Mouse (Mus musculus) gastrocnemius, postnatal 4 days (tissue): ENCODE measurements around the gene Dpf3. TPM values are rescaled to one million over a fixed set of nuclear protein-coding genes. Genes with fewer than 3 reads are reported as not detected.

Source experiments
- DNase-seq, 2 experiments: peaks; one replicate each; pipeline ENCODE4 v3.0.0; 2021 to 2022; ENCODE audit warnings: low spot score in 2 of 2, mixed read lengths in 2 of 2
- total RNA-seq, 2 experiments: library from RNA; stranded (reverse); gene quantifications; 2 replicates each; pipeline ENCODE4 v1.2.3; 2021

Gene Dpf3
- total RNA-seq, 2 experiments from 2014 or later, result 15.6 to 19.3 TPM

GRCm38 (mm10) chr12:83298358-83298757, 189.2 kb downstream of the Dpf3 start:
- no peak for DNase-seq

- no peak for DNase-seq
Measured at GRCm38 (mm10) chr12:83295031-83295430, 192.5 kb downstream of the Dpf3 start.

- DNase-seq, result no peak
Measured at GRCm38 (mm10) chr12:83291915-83292314, 195.6 kb downstream of the Dpf3 start.

GRCm38 (mm10) chr12:83286496-83287492, 200.7 kb downstream of the Dpf3 start:
- no peak for DNase-seq

GRCm38 (mm10) chr12:83283591-83284320, 203.8 kb downstream of the Dpf3 start:
- DNase-seq, result no peak

- DNase-seq, result peak; percentile 57 to 75
Measured at GRCm38 (mm10) chr12:83277537-83278441, 209.7 kb downstream of the Dpf3 start.

GRCm38 (mm10) chr12:83271215-83271614, 216.3 kb downstream of the Dpf3 start:
- DNase-seq, result no peak

- peak; percentile 45 to 63 for DNase-seq
Measured at GRCm38 (mm10) chr12:83268504-83268922, 219.0 kb downstream of the Dpf3 start.

- no peak for DNase-seq
Measured at GRCm38 (mm10) chr12:83260540-83260939, 227.0 kb downstream of the Dpf3 start.

GRCm38 (mm10) chr12:83254399-83254798, 233.1 kb downstream of the Dpf3 start:
- DNase-seq, result no peak

GRCm38 (mm10) chr12:83249066-83249465, 238.4 kb downstream of the Dpf3 start:
- no peak for DNase-seq

GRCm38 (mm10) chr12:83248636-83249035, 238.9 kb downstream of the Dpf3 start:
- DNase-seq, result no peak

- DNase-seq, result no peak
Measured at GRCm38 (mm10) chr12:83247669-83248068, 239.8 kb downstream of the Dpf3 start.

GRCm38 (mm10) chr12:83241022-83241421, 246.5 kb downstream of the Dpf3 start:
- no peak for DNase-seq

- no peak for DNase-seq
Measured at GRCm38 (mm10) chr12:83240571-83240970, 246.9 kb downstream of the Dpf3 start.

GRCm38 (mm10) chr12:83235781-83236180, 251.7 kb downstream of the Dpf3 start:
- DNase-seq, result no peak

GRCm38 (mm10) chr12:83234981-83235380, 252.5 kb downstream of the Dpf3 start:
- no peak for DNase-seq

- DNase-seq, result no peak
Measured at GRCm38 (mm10) chr12:83233651-83234050, 253.9 kb downstream of the Dpf3 start.

- DNase-seq, result no peak
Measured at GRCm38 (mm10) chr12:83232916-83233315, 254.6 kb downstream of the Dpf3 start.

- no peak for DNase-seq
Measured at GRCm38 (mm10) chr12:83231258-83231657, 256.3 kb downstream of the Dpf3 start.

- no peak for DNase-seq
Measured at GRCm38 (mm10) chr12:83229683-83230082, 257.8 kb downstream of the Dpf3 start.
